Mouse (Mus musculus): ENCODE data around the gene Zbtb18.

GRCm38 (mm10) chr1:177479356-177480004 is 37.3 kb downstream of the Zbtb18 start:
- TF ChIP-seq POLR2A (IDR thresholded peaks at IDR 0.05; ENCODE audit: insufficient read length, low read depth) (no peak), MYOG (IDR thresholded peaks at IDR 0.05; ENCODE audit: control insufficient read depth in 1 of 3, insufficient read depth in 1 of 3, insufficient read length in 2 of 3, low read depth in 2 of 3) (no peak), SRF (IDR thresholded peaks at IDR 0.05; ENCODE audit: control insufficient read depth, insufficient read length, low read depth) (no peak), MAX (IDR thresholded peaks at IDR 0.05; ENCODE audit: low read depth) (no peak), TCF12 (IDR thresholded peaks at IDR 0.05; ENCODE audit: insufficient read depth, poor library complexity, severe bottlenecking) (no peak)
